Mouse (Mus musculus) Patski (cell line): ENCODE measurements around the gene Nfatc3. TPM values are rescaled to one million over a fixed set of nuclear protein-coding genes. Genes with fewer than 3 reads are reported as not detected.

Source experiments
- ATAC-seq: fragments of 100-300 bp; one replicate; pipeline ENCODE4 v1.8.0; 2021
- CTCF ChIA-PET: fragments of 350-600 bp; sonication (Branson Sonifier 250); formaldehyde crosslinking; loops from one replicate; lab custom pipeline; 2022; ENCODE audit warnings: inconsistent platforms; lab: Charles Lee
- POLR2A ChIA-PET: fragments of 350-600 bp; sonication (Branson Sonifier 250); formaldehyde crosslinking; loops from one replicate; lab custom pipeline; 2022; ENCODE audit warnings: antibody characterized with exemption, inconsistent platforms; lab: Charles Lee
- DNase-seq: peaks from one replicate; pipeline ENCODE4 v3.0.0-alpha.2; 2011; ENCODE audit warnings: low read depth, low spot score
- H3K27me3 ChIP-seq: fragments of 371-371 bp; one replicate; pipeline ENCODE4 v1.5.1; 2021
- CTCF ChIP-seq: fragments of 100-300 bp; IDR thresholded peaks from one replicate; pipeline ENCODE4 v1.5.1; 2021
- in situ Hi-C: fragments of 300-500 bp; cut with MboI; formaldehyde crosslinking; loops from 3 replicates; pipeline ENCODE4 v1.11.1; 2018; ENCODE audit warnings: low pct_unique_long_range_greater_than_20kb, mixed read lengths
- polyA plus RNA-seq: library from polyadenylated mRNA; unstranded; gene quantifications from one replicate; pipeline ENCODE4 v1.2.3, GENCODE M21; 2021

Gene Nfatc3
- polyA plus RNA-seq, 1 experiment from 2014 or later, result 33.5 TPM

DNA sequence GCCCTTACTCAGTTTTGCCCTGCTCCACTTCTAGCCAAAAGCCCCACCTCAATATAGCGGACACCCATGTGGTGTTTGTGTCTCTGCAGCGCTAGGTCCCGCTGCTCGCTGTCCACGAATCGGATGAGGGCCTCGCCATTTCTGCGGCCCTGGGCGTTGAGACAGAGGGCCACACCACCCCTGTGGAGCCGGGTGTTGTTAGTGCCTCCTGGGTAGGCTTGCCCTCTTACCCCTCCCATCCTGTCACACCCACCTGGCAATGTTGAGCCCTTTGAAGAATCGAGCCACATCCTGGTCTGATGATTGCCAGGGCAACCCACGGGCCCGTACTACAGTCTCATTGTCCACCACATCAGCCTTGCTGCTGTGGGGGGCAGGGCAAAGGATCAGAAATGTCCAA is 74.9 kb downstream of the Nfatc3 start:
- POLR2A ChIA-PET, result no interaction called here
- DNase-seq, result no peak
- in situ Hi-C loops, result no loop called here
- no peak for TF ChIP-seq CTCF
- ATAC-seq, result no peak
- H3K27me3 ChIP-seq, result no peaks in the 10 kb centered on the region
- CTCF ChIA-PET, result no interaction called here

GRCm38 (mm10) chr8:106133946-106134345 is 75.3 kb downstream of the Nfatc3 start:
- ATAC-seq, result no peak
- POLR2A ChIA-PET, result no interaction called here

GRCm38 (mm10) chr8:106134751-106135571 is 76.3 kb downstream of the Nfatc3 start:
- TF ChIP-seq CTCF, result no peak

More at GRCm38 (mm10) chr8:106133946-106134345, 75.3 kb downstream of the Nfatc3 start:
- no peak for TF ChIP-seq CTCF
- H3K27me3 ChIP-seq, result no peaks in the 10 kb centered on the region
- CTCF ChIA-PET, result no interaction called here
- in situ Hi-C loops, result no loop called here
- DNase-seq, result no peak

DNA sequence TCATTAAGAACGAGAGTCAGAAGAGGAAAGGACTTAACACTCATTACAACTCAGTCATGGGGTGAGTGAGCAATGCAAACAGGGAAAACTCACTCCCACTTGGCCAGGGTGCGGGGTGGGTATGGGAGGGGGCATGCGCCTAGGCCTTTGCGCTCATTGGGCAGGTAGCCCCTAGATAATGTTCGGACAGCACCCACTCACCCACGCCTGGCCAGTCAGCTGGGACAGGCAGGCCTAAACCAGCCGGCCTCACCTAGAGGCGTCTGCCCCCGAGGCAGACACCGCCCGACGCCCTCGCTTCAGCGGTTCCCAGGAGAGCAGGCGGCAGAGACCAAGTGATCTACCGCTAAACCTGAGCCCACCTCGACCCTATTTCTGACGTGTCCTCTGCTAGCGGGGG is 77.0 kb downstream of the Nfatc3 start:
- in situ Hi-C loops, result loop anchor here (5.0 kb wide), 1 partner anchor 267 kb away; no protein-coding TSS in a partner anchor
- no peaks in the 10 kb centered on the region for H3K27me3 ChIP-seq
- ChIA-PET POLR2A (no interaction called here), CTCF (no interaction called here)
- DNase-seq (no peak), ATAC-seq (no peak)
- no peak for TF ChIP-seq CTCF

More at GRCm38 (mm10) chr8:106134751-106135571, 76.3 kb downstream of the Nfatc3 start:
- H3K27me3 ChIP-seq, result no peaks in the 10 kb centered on the region
- DNase-seq (no peak), ATAC-seq (no peak)
- POLR2A ChIA-PET, result no interaction called here
- in situ Hi-C loops, result loop anchor here (5.0 kb wide), 1 partner anchor 267 kb away; no protein-coding TSS in a partner anchor
- CTCF ChIA-PET, result no interaction called here

DNA sequence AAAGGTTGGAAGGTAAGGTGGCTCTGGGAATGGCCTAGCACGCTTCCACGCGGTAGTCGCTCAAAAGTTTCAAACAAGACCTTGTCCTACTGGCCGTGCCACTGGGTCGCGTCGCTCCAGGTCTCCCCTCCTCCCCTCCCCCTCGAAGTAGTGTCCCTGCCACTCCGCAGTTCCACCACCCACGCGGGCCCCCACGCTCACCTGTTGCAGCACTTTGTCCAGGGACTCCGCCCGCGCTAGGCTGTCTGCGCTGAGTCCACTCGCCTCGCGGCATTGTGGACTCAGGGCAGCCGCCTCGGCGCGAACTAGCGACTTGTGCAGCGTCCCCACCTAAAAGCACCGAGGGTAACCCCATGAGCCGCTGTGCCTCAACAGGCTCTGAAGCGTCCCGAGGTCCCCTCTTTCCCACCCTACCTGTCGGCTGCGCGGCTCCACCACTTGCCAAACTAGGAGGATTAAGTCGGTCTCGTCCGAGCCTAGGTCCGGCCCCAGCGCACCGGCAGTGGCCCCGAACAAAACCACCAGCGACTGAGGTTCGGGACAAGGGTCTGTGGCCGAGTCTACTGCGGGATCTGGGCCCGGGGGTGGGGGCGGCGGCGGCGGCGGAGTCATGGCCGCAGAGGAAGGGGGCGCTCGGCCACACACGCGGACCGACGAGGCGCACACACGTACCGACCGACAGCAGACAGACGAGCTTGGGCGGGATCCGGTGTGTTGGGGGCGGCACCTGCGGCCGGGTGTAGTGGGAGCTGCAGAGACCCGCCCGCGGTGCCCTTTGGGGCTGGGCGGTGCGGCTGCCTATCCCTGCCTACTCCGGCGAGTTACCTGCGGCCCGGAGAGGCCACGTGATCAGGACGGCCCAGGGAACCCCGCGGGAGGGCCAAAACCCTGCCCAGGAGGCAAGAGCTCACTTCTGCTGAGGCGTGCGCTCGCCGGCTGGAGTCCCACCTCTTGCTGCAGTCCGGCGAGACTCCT is 77.8 kb downstream of the Nfatc3 start, which contains the start of gene Esrp2:
Esrp2 (minus strand) TSS at position 819 of the 975 bp plus-strand sequence.
- no peak for TF ChIP-seq CTCF
- DNase-seq, result no peak
- no peaks in the 10 kb centered on the region for H3K27me3 ChIP-seq
- ChIA-PET CTCF (no interaction called here), POLR2A (no interaction called here)
- in situ Hi-C loops, result loop anchor here (5.0 kb wide), 1 partner anchor 266 kb away; no protein-coding TSS in a partner anchor
- no peak for ATAC-seq

- ATAC-seq (no peak), DNase-seq (no peak)
- ChIA-PET CTCF (no interaction called here), POLR2A (no interaction called here)
- H3K27me3 ChIP-seq, result no peaks in the 10 kb centered on the region
- in situ Hi-C loops, result loop anchor here (5.0 kb wide), 1 partner anchor 265 kb away; no protein-coding TSS in a partner anchor
- TF ChIP-seq CTCF, result no peak
Observed at GRCm38 (mm10) chr8:106137218-106137905, 78.7 kb downstream of the Nfatc3 start.

- no peak for TF ChIP-seq CTCF
- in situ Hi-C loops, result loop anchor here (5.0 kb wide), 1 partner anchor 264 kb away; no protein-coding TSS in a partner anchor
- ChIA-PET CTCF (interaction anchor here (1.6 kb wide), 1 partner anchor 61 kb away, joined by 4 read pairs; no protein-coding TSS in a partner anchor), POLR2A (no interaction called here)
- no peaks in the 10 kb centered on the region for H3K27me3 ChIP-seq
- DNase-seq (no peak), ATAC-seq (peak; percentile 49)
Observed at GRCm38 (mm10) chr8:106137906-106138477, 79.4 kb downstream of the Nfatc3 start.

DNA sequence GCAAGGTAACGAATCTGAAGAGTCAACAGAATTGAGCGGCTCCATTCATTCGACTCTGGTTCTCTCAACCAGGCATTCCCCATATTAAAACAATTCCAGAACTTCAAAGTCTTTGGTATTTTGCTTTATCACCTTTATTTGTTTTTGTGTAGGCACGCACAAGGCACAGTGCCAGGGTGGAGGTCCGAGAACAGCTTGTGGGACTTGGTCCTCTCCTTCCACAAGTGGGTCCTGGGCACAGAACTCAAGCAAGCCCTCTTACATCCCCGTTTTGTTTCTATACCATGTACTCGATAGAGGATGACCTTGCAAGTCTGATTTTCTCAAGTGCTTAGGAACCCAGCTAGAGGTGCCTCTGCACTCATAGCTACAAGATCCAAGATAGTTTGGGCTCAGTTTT is 80.0 kb downstream of the Nfatc3 start:
- no peak for DNase-seq
- H3K27me3 ChIP-seq, result no peaks in the 10 kb centered on the region
- ChIA-PET POLR2A (interaction anchor here (0.9 to 1.1 kb wide), 2 partner anchors 10 to 72 kb away, joined by 3 read pairs; no protein-coding TSS in a partner anchor), CTCF (interaction anchor here (1.6 kb wide), 1 partner anchor 60 kb away, joined by 4 read pairs; no protein-coding TSS in a partner anchor)
- in situ Hi-C loops, result loop anchor here (5.0 kb wide), 1 partner anchor 264 kb away; no protein-coding TSS in a partner anchor
- no peak for TF ChIP-seq CTCF
- no peak for ATAC-seq

- DNase-seq (no peak), ATAC-seq (no peak)
- ChIA-PET CTCF (interaction anchor here (1.6 to 1.8 kb wide), 2 partner anchors 45 to 66 kb away, joined by 4 to 5 read pairs; no protein-coding TSS in a partner anchor), POLR2A (interaction anchor here (1.0 kb wide), 1 partner anchor 10 kb away, joined by 6 read pairs; the partner anchor contains the start of gene Pla2g15)
- in situ Hi-C loops, result no loop called here
- TF ChIP-seq CTCF, result no peak
- H3K27me3 ChIP-seq, result no peaks in the 10 kb centered on the region
Observed at GRCm38 (mm10) chr8:106140191-106140590, 81.6 kb downstream of the Nfatc3 start.
